30 mouse cellular contexts compared by ENCODE assay signal in the genomic region with DNA sequence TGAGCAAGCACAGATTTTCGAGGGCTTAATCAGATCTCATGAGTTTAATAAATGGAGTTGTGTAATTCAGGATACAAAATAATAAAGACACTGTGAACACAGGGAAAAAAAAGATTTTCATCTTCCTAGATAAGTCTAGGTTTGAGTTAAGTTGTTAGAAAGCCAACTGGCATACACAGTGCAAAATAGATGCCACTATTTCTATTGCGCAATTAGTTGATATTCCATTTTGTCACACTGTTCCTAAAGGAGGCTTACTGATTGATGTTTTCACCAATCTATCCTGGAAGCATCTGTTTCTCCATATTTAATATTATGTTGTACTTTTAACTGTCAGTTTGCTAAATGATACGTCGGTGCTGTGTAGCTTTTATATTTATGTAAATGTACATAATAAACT.
"Had no signal": no experiment of that assay in that cellular context is flagged by ENCODE, and none has a peak within 500 bp of the region (broad histone marks: within the 10 kb centered on the region; RNA-seq: fewer than 3 reads in every experiment).

No protein-coding gene starts in this region.

- H3K4me3 ChIP-seq: left cerebral cortex, adult 2 months; limb, embryonic 10.5 days; limb, embryonic 12.5 days; limb, embryonic 13.5 days; limb, embryonic 15.5 days; liver, embryonic 12.5 days; liver, embryonic 13.5 days; liver, embryonic 15.5 days; lung, embryonic 15.5 days; megakaryocyte, embryonic 14.5 days; midbrain, embryonic 10.5 days; midbrain, embryonic 12.5 days; midbrain, embryonic 13.5 days; midbrain, embryonic 15.5 days had no signal

- DNase-seq: left cerebral cortex, postnatal 4 days; liver; liver, embryonic 13.5 days; liver, postnatal 0 days; lung, adult 18-20 months; lung, adult 2 months; lung, embryonic 14.5 days; lung, postnatal 10 days; lung, postnatal 14 days; lung, postnatal 36 days; lung, postnatal 4 days; midbrain, embryonic 14.5 days had no signal

- H3K27ac ChIP-seq: left cerebral cortex, adult 2 months; limb, embryonic 10.5 days; limb, embryonic 12.5 days; limb, embryonic 13.5 days; limb, embryonic 15.5 days; liver, embryonic 12.5 days; liver, embryonic 13.5 days; liver, embryonic 14.5 days; liver, embryonic 15.5 days; lung, embryonic 15.5 days; macrophage; midbrain, embryonic 10.5 days; midbrain, embryonic 12.5 days; midbrain, embryonic 13.5 days; midbrain, embryonic 15.5 days had no signal

- ATAC-seq: liver, embryonic 12.5 days; liver, postnatal 0 days; lung, postnatal 0 days; midbrain, embryonic 13.5 days; midbrain, embryonic 15.5 days; midbrain, embryonic 16.5 days had no signal

- H3K9me3 ChIP-seq: limb, embryonic 10.5 days; limb, embryonic 12.5 days; limb, embryonic 13.5 days; limb, embryonic 15.5 days; liver, embryonic 12.5 days; liver, embryonic 13.5 days; liver, embryonic 15.5 days; lung, embryonic 15.5 days; megakaryocyte, embryonic 14.5 days; midbrain, embryonic 10.5 days; midbrain, embryonic 12.5 days; midbrain, embryonic 13.5 days; midbrain, embryonic 15.5 days had no signal

- H3K4me1 ChIP-seq: limb, embryonic 10.5 days; limb, embryonic 12.5 days; limb, embryonic 13.5 days; limb, embryonic 15.5 days; liver, embryonic 12.5 days; liver, embryonic 13.5 days; liver, embryonic 15.5 days; lung, embryonic 15.5 days; midbrain, embryonic 10.5 days; midbrain, embryonic 12.5 days; midbrain, embryonic 13.5 days; midbrain, embryonic 15.5 days had no signal

- H3K9ac ChIP-seq: limb, embryonic 12.5 days; limb, embryonic 13.5 days; limb, embryonic 15.5 days; liver, embryonic 12.5 days; liver, embryonic 13.5 days; liver, embryonic 14.5 days; liver, embryonic 15.5 days; liver, postnatal 0 days; lung, embryonic 14.5 days; lung, embryonic 15.5 days; midbrain, embryonic 12.5 days; midbrain, embryonic 13.5 days; midbrain, embryonic 15.5 days had no signal

- H3K4me2 ChIP-seq: limb, embryonic 12.5 days; limb, embryonic 13.5 days; limb, embryonic 15.5 days; liver, embryonic 12.5 days; liver, embryonic 13.5 days; liver, embryonic 15.5 days; lung, embryonic 14.5 days; lung, embryonic 15.5 days; midbrain, embryonic 11.5 days; midbrain, embryonic 12.5 days; midbrain, embryonic 13.5 days; midbrain, embryonic 15.5 days had no signal

- H3K27me3 ChIP-seq: limb, embryonic 12.5 days; limb, embryonic 13.5 days; limb, embryonic 15.5 days; liver, embryonic 12.5 days; liver, embryonic 13.5 days; liver, embryonic 15.5 days; lung, embryonic 15.5 days; megakaryocyte, embryonic 14.5 days; midbrain, embryonic 12.5 days; midbrain, embryonic 13.5 days; midbrain, embryonic 15.5 days had no signal
